Mouse (Mus musculus) kidney, postnatal 0 days (tissue): Measurements from ENCODE around the gene Dgki. TPM values are rescaled to one million over a fixed set of nuclear protein-coding genes. Genes with fewer than 3 reads are reported as not detected.
A peak's percentile ranks its signal among the peaks of the same experiment; 100 is the strongest.

Source experiments
- ATAC-seq: fragments of 200-750 bp; cut with Nextera tagmentation; replicated peaks from 2 replicates; pipeline ENCODE4 v1.8.0; 2017; ENCODE audit warnings: low read depth, moderate number of reproducible peaks, moderate TSS enrichment, moderate library complexity; ENCODE audit not compliant: low FRiP score
- DNase-seq: peaks from one replicate; pipeline ENCODE4 v3.0.0-alpha.2; 2016; ENCODE audit warnings: low spot score
- H3K27ac ChIP-seq: fragments of 300-500 bp; sonication (generic); 2 replicates; pipeline ENCODE4 v1.5.1; 2014; ENCODE audit warnings: mild to moderate bottlenecking
- H3K27me3 ChIP-seq: fragments of 300-500 bp; sonication (generic); 2 replicates; pipeline ENCODE4 v1.6.1; 2014; ENCODE audit warnings: low read length, mixed read lengths; ENCODE audit not compliant: insufficient read depth
- H3K36me3 ChIP-seq: fragments of 300-500 bp; sonication (generic); 2 replicates; pipeline ENCODE4 v1.6.1; 2014; ENCODE audit warnings: low read length, mixed read lengths; ENCODE audit not compliant: insufficient read depth
- H3K4me1 ChIP-seq: fragments of 300-500 bp; sonication (generic); replicated peaks from 2 replicates; pipeline ENCODE4 v1.6.1; 2014; ENCODE audit warnings: antibody characterized with exemption, low read length, mixed read lengths; ENCODE audit not compliant: insufficient read depth
- H3K4me2 ChIP-seq: fragments of 300-500 bp; sonication (generic); 2 replicates; pipeline ENCODE4 v1.6.1; 2014; ENCODE audit warnings: mild to moderate bottlenecking, low read length, moderate library complexity, mixed read lengths
- H3K4me3 ChIP-seq: fragments of 300-500 bp; sonication (generic); replicated peaks from 2 replicates; pipeline ENCODE4 v1.5.1; 2014; ENCODE audit warnings: low read depth, low read length
- H3K9ac ChIP-seq: fragments of 300-500 bp; sonication (generic); 2 replicates; pipeline ENCODE4 v1.6.1; 2014; ENCODE audit warnings: low read depth, low read length
- H3K9me3 ChIP-seq: fragments of 300-500 bp; sonication (generic); replicated peaks from 2 replicates; pipeline ENCODE4 v1.6.1; 2016; ENCODE audit warnings: low read length, inconsistent platforms, mixed read lengths
- CTCF ChIP-seq: IDR thresholded peaks from 2 replicates; pipeline ENCODE4 v1.5.1; 2016; ENCODE audit warnings: antibody characterized with exemption, low read depth, mild to moderate bottlenecking, moderate library complexity
- WGBS: fragments of 180-500 bp; shearing (Covaris S2); extraction: QIAGEN DNeasy Blood & Tissue Kit; methylation state at CpG from one replicate; pipeline ENCODE4 v1.1.7; 2014; 5-methylcytosine and 5-hydroxymethylcytosine counted together
- polyA plus RNA-seq: library from polyadenylated mRNA; unstranded; fragments of >200 nt; fragmentation: Nextera tagmentation; extraction: Ambion mirVana; gene quantifications from 2 replicates; pipeline ENCODE4 v1.2.1, GENCODE M21; 2015

Dgki gene
- polyA plus RNA-seq, 1 experiment from 2014 or later, result 0.76 TPM

DNA sequence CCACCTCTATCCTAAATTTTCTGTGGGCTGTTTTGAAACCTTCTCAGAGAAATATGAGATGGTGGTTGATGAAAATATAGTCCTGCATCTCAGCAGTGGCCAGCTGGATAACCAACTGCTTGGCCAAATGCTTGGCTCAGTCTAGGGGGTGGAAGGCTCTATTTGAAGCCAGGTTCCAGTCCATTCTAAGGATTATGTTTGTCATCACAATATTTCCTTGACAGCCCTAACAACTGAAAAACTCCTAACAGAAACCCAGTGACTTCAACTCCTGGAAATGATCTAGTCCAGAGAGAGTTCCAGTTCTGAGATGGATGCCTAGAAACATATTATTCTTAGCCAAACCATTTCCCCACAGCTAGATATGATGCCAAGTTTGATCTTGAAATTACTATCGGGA lies 454.7 kb downstream of the Dgki start:
- H3K36me3 ChIP-seq, result no peaks in the 10 kb centered on the region
- no peak overlapping the region for H3K4me2 ChIP-seq
- H3K9ac ChIP-seq, result no peak overlapping the region
- DNase-seq, result no peak
- no peak for ATAC-seq
- TF ChIP-seq CTCF, result no peak
- H3K4me1 ChIP-seq, result no peaks in the 10 kb centered on the region
- no peaks in the 10 kb centered on the region for H3K27me3 ChIP-seq
- 90% methylated on average over 1 of the region's 1 CpGs for WGBS
- H3K27ac ChIP-seq, result no peak overlapping the region
- no peak overlapping the region for H3K4me3 ChIP-seq
- H3K9me3 ChIP-seq, result no peaks in the 10 kb centered on the region

DNA sequence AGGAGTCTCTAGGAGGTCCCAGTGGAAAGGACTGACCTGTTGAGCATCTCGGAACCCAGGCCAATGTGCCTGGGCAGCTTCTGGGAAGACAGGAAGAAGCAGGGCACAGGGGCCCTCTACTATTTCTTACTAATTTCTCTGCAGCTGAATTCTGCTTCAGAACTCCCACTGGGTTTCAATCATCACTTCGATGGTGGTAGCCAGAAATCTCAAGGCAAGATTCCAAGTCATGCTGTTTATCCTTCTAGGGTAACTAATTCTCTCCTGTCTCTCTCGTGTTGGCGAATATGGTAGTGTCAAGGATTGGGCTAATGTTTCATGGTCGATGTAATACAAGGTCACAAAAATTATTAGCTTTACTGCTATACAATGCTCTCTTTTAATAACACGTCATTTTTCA lies 455.7 kb downstream of the Dgki start:
- Histone ChIP-seq H3K4me1 (no peaks in the 10 kb centered on the region), H3K4me3 (no peak overlapping the region), H3K27me3 (no peaks in the 10 kb centered on the region), H3K4me2 (no peak overlapping the region), H3K27ac (no peak overlapping the region), H3K9me3 (no peaks in the 10 kb centered on the region), H3K9ac (no peak overlapping the region), H3K36me3 (no peaks in the 10 kb centered on the region)
- no peak for TF ChIP-seq CTCF
- ATAC-seq (no peak), DNase-seq (no peak)
- WGBS, result 78% methylated on average over 6 of the region's 6 CpGs

DNA sequence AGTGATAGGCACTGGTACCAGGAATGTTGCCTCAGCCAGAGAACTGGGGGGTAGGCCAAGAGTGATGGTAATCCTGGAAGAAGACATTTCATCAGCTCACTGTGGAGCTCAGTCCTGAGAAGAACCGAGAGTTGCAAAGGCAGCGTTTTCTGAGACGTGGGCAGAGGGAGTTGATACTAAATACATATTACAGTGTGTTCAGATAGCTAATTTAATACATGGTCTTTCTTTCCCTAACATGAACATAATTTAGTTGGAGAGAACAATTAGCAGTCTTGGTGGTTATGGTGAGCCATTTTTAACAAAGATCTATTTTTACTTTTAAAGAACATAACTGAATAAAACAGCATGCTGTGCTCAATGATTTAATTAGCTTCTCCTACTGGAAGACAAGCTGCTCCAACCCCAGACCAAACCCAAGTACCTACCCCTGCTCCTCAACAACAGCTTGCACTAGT lies 456.9 kb downstream of the Dgki start:
- H3K27me3 ChIP-seq, result no peaks in the 10 kb centered on the region

DNA sequence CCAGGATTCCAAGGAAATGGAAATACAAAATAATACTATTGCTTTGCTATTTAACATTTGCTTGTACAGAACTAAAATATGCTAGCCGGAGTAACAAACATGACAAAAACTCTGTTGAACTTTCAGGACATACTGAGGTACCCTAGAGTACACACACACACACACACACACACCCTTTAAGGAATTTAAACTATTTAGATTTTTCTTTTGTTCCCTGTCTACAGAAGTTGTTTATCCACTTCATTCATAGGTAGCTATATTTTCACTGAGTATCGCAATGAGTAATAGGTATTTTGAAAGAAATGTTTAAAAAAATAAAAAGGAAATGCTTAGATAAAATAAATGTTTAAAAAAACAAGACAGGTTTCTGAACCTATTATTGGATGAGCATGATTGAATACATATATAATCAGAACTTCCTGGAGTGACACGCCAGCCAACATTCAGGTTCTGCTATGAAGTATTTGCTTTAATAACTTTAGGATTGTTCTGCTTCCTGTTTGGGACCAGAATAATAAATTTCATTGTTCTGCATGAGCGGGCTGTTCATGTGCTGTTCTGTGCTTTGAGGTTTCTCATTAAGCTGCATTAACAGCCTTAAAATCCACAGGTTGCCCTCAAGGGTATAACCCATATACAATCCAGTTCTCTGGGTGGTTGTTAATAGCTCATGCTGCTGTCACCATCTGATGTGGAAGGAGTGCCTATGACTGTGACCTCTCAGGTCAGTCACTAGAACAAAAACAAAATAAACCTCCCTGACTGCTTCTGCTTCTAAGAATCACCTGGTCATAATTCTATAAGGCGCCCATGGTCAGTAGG lies 457.7 kb downstream of the Dgki start:
- peak; percentile 57 for DNase-seq
- Histone ChIP-seq H3K9me3 (no peaks in the 10 kb centered on the region), H3K36me3 (no peaks in the 10 kb centered on the region), H3K27me3 (no peaks in the 10 kb centered on the region), H3K4me3 (no peak overlapping the region), H3K9ac (no peak overlapping the region), H3K4me2 (no peak overlapping the region), H3K4me1 (no peaks in the 10 kb centered on the region), H3K27ac (no peak overlapping the region)
- TF ChIP-seq CTCF, result no peak
- ATAC-seq, result peak; percentile 54; the same call in 1 of the 2 replicates
- WGBS, result 47% methylated on average over 5 of the region's 5 CpGs

More for the DNA sequence above, 456.9 kb downstream of the Dgki start:
- H3K4me2 ChIP-seq, result no peak overlapping the region
- no peaks in the 10 kb centered on the region for H3K36me3 ChIP-seq
- H3K9me3 ChIP-seq, result no peaks in the 10 kb centered on the region
- no peak for TF ChIP-seq CTCF
- 56% methylated on average over 3 of the region's 3 CpGs for WGBS
- H3K4me1 ChIP-seq, result no peaks in the 10 kb centered on the region
- DNase-seq (no peak), ATAC-seq (no peak)
- no peak overlapping the region for H3K4me3 ChIP-seq
- no peak overlapping the region for H3K27ac ChIP-seq
- H3K9ac ChIP-seq, result no peak overlapping the region

DNA sequence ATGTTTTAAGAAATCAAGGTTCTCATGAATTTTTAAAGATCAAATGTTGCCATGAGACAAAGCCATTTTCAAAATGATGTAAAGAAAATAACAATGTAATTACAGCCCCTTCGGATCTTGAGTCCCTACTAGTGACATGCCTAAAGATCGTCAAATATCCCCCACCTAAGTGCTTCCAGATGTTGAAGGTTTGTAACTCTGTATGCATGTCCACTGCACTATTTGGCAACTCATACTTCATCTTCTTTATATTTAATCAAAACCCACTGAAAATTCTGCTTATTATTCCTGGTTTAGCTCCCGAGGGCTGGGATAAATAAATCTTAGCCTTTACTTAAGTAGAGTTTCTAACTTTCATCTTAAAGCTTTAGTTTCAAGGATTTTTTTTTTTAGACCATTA lies 458.3 kb downstream of the Dgki start:
- WGBS, result 42% methylated on average over 3 of the region's 3 CpGs
- no peaks in the 10 kb centered on the region for H3K27me3 ChIP-seq
- no peak overlapping the region for H3K4me3 ChIP-seq
- DNase-seq (no peak), ATAC-seq (no peak)
- no peak overlapping the region for H3K4me2 ChIP-seq
- H3K9ac ChIP-seq, result no peak overlapping the region
- no peaks in the 10 kb centered on the region for H3K36me3 ChIP-seq
- H3K9me3 ChIP-seq, result no peaks in the 10 kb centered on the region
- H3K27ac ChIP-seq, result no peak overlapping the region
- no peak for TF ChIP-seq CTCF
- H3K4me1 ChIP-seq, result no peaks in the 10 kb centered on the region

DNA sequence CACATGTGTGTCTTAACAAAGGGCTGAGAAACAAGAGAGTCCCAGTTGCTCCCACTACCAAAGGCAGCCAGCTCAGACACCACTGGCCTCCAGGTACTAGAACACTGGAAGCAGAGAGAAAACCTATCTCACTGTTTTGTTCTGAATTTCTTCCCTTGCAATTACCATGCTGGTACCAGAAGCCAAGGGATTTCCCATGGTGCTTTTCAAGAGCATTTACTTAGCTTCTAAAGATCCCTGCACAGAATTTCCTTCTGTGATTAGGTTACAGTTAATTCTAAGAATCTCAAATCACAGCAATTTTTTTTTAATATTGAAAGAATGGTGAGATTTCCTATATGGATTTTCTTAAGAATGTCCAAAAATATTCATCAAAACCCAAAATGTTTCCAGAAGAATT lies 458.8 kb downstream of the Dgki start:
- H3K27me3 ChIP-seq, result no peaks in the 10 kb centered on the region
- TF ChIP-seq CTCF, result no peak
- H3K9ac ChIP-seq, result no peak overlapping the region
- H3K9me3 ChIP-seq, result no peaks in the 10 kb centered on the region
- no peaks in the 10 kb centered on the region for H3K4me1 ChIP-seq
- DNase-seq, result no peak
- H3K4me3 ChIP-seq, result no peak overlapping the region
- H3K4me2 ChIP-seq, result no peak overlapping the region
- no peak for ATAC-seq
- no peaks in the 10 kb centered on the region for H3K36me3 ChIP-seq
- H3K27ac ChIP-seq, result no peak overlapping the region
